Mouse (Mus musculus): ENCODE data around the gene Ksr2.
A peak's percentile ranks its signal among the peaks of the same experiment; 100 is the strongest.

Ksr2 gene

GRCm38 (mm10) chr5:117482013-117482412 is 68.2 kb downstream of the Ksr2 start:
- DNase-seq (ENCODE audit: low read depth, low spot score), result no peak
- Histone ChIP-seq H3K27me3 (ENCODE audit: control insufficient read depth, insufficient read depth, low read length, poor library complexity, severe bottlenecking) (no peaks in the 10 kb centered on the region), H3K36me3 (ENCODE audit: control insufficient read depth, insufficient read depth, low read length, poor library complexity, severe bottlenecking) (no peaks in the 10 kb centered on the region)

DNA sequence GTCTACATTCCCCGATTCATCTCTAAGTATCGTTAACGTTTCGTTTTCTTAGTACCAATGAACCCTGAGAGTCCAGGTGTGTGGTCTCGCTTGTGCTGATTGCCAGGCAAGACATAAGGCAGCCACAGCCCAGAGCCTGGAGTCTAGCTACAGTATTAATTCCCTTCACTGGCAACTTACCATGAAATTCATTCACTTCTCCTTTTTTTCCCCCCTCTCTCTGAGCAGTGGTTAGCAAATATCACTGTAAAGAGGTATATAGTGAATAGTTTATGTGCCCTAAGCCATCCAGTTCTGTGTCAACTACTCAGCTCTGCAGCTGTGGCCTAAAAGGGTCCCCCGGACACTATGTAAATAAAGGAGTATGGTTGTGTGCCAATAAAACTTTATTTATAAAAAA is 71.6 kb downstream of the Ksr2 start:
- no peak for DNase-seq (ENCODE audit: low read depth, low spot score)
- Histone ChIP-seq H3K36me3 (ENCODE audit: control insufficient read depth, insufficient read depth, low read length, poor library complexity, severe bottlenecking) (no peaks in the 10 kb centered on the region), H3K27me3 (ENCODE audit: control insufficient read depth, insufficient read depth, low read length, poor library complexity, severe bottlenecking) (no peaks in the 10 kb centered on the region)

- Histone ChIP-seq H3K36me3 (ENCODE audit: control insufficient read depth, insufficient read depth, low read length, poor library complexity, severe bottlenecking) (no peaks in the 10 kb centered on the region), H3K27me3 (ENCODE audit: control insufficient read depth, insufficient read depth, low read length, poor library complexity, severe bottlenecking) (no peaks in the 10 kb centered on the region)
- no peak for DNase-seq (ENCODE audit: low read depth, low spot score)
Measured at GRCm38 (mm10) chr5:117486092-117486491, 72.3 kb downstream of the Ksr2 start.

DNA sequence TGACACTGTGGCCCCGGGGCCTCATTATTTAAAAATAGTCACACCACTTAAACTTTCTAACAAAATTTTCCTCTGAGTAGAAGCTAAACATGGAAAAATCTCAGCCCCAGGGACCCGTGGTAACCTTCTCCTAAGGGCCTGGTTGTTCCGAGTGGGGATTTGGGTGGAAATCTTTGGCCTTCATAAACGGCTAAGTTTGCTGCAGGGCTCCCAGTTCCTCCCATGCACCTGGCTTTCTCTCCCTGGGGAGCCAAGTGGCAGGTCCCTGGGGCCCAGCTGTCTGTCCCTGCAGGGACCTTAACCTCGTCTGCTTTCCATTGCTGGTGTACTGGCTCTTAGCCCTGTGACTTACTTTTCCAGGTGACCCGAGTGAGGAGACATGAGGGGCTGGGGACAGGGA is 74.4 kb downstream of the Ksr2 start:
- peak; percentile 29 for DNase-seq (ENCODE audit: low read depth, low spot score)

DNA sequence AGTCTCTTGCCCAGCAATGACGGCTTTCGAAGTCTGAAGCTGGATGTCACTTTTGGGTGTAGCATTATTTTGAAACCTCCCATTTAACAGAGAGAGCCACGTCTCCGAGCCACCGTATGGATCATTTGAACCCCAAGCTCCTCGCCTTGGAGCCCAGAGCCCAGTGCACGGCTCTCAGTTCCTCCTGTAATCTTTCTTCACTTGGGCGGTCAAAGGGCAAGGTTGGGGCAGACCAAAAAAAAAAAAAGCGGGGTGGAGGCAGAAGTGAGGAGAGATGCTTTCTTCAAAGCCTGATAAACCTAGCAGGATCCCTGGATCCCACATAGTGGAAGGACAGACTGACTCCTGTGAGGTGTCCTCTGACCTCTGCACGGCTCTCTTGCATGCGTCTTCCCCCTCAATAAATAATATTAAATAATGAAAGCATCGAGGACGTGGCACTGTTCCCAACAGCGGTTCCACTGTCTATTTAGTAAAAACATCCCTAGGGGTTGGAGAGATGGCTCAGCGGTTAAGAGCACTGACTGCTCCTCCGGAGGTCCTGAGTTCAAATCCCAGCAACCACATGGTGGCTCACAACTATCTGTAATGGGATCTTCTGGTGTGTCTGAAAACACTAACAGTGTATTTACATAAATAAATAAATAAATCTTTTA is 75.0 kb downstream of the Ksr2 start:
- no peak for DNase-seq (ENCODE audit: low read depth, low spot score)
- H3K27me3 ChIP-seq (ENCODE audit: control insufficient read depth, insufficient read depth, low read length, poor library complexity, severe bottlenecking), result no peaks in the 10 kb centered on the region
- H3K36me3 ChIP-seq (ENCODE audit: control insufficient read depth, insufficient read depth, low read length, poor library complexity, severe bottlenecking), result no peaks in the 10 kb centered on the region

More for the DNA sequence above, 74.4 kb downstream of the Ksr2 start:
- Histone ChIP-seq H3K36me3 (ENCODE audit: control insufficient read depth, insufficient read depth, low read length, poor library complexity, severe bottlenecking) (no peaks in the 10 kb centered on the region), H3K27me3 (ENCODE audit: control insufficient read depth, insufficient read depth, low read length, poor library complexity, severe bottlenecking) (no peaks in the 10 kb centered on the region)

- H3K27me3 ChIP-seq (ENCODE audit: control insufficient read depth, insufficient read depth, low read length, poor library complexity, severe bottlenecking), result no peaks in the 10 kb centered on the region
- no peak for DNase-seq (ENCODE audit: low read depth, low spot score)
- no peaks in the 10 kb centered on the region for H3K36me3 ChIP-seq (ENCODE audit: control insufficient read depth, insufficient read depth, low read length, poor library complexity, severe bottlenecking)
Measured at GRCm38 (mm10) chr5:117492933-117493863, 79.4 kb downstream of the Ksr2 start.

- no peaks in the 10 kb centered on the region for H3K27me3 ChIP-seq (ENCODE audit: control insufficient read depth, insufficient read depth, low read length, poor library complexity, severe bottlenecking)
- peak; percentile 68 for DNase-seq (ENCODE audit: low read depth, low spot score)
- no peaks in the 10 kb centered on the region for H3K36me3 ChIP-seq (ENCODE audit: control insufficient read depth, insufficient read depth, low read length, poor library complexity, severe bottlenecking)
Measured at GRCm38 (mm10) chr5:117493947-117494346, 80.1 kb downstream of the Ksr2 start.

DNA sequence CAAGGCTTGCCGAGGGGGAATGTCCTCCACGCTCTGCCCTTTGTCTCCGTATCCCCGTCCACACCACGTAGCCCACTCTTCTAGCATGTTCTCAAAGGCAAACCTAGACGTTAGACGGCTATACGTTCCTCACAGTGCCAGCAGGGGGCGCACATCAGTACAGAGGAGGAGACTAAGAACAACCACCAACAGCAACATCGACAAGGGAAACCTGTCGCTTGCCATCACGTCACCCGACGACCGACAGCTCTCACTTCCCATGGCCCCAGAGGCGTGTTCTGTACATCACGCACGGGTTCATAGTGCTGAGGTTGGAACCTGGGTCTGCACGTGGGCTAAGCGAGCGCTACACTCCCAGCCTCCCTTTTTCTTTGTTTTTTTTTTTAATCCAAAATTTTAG is 83.3 kb downstream of the Ksr2 start:
- peak; percentile 53 for DNase-seq (ENCODE audit: low read depth, low spot score)
- Histone ChIP-seq H3K27me3 (ENCODE audit: control insufficient read depth, insufficient read depth, low read length, poor library complexity, severe bottlenecking) (no peaks in the 10 kb centered on the region), H3K36me3 (ENCODE audit: control insufficient read depth, insufficient read depth, low read length, poor library complexity, severe bottlenecking) (no peaks in the 10 kb centered on the region)

DNA sequence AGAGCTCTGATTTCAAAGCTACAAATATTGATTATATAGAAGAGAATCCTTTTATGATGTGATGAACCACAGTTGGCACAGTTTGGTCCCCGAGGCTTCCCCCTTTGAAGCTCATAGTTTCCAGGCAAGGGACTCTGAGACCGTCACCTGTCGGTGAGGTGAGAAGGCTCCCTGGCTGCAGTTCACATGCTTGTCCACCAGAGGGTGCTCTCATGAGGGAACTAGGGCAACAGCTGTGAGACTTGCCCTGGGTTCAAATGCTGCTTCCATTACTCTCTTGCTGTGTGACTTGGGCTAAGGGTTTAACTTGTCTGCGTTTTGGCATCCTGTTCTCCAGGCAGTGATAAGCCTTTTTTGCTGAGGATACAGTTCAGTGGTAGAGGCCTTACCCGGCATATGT is 88.8 kb downstream of the Ksr2 start:
- Histone ChIP-seq H3K36me3 (ENCODE audit: control insufficient read depth, insufficient read depth, low read length, poor library complexity, severe bottlenecking) (no peaks in the 10 kb centered on the region), H3K27me3 (ENCODE audit: control insufficient read depth, insufficient read depth, low read length, poor library complexity, severe bottlenecking) (no peaks in the 10 kb centered on the region)
- DNase-seq (ENCODE audit: low read depth, low spot score), result peak; percentile 52

GRCm38 (mm10) chr5:117504431-117504830 is 90.6 kb downstream of the Ksr2 start:
- peak; percentile 48 for DNase-seq (ENCODE audit: low read depth, low spot score)
- H3K36me3 ChIP-seq (ENCODE audit: control insufficient read depth, insufficient read depth, low read length, poor library complexity, severe bottlenecking), result no peaks in the 10 kb centered on the region
- no peaks in the 10 kb centered on the region for H3K27me3 ChIP-seq (ENCODE audit: control insufficient read depth, insufficient read depth, low read length, poor library complexity, severe bottlenecking)

DNA sequence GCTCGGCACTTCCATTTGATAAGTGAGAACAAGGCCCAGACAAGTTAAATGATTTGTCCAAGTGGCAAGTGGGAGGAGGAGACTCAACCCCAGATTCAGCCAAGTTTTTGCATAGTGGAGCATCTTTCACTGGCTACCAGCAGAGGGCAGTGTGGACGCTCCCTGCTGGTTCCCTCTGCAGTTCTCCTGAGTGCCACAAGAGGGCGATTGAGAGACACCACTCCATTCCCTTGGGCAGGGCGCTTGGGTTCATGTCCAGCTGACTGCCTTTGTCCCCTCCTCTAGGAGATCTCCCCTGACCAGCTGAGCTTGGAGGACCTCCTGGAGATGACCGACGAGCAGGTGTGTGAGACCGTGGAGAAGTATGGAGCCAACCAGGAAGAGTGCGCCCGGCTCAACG is 91.4 kb downstream of the Ksr2 start:
- H3K36me3 ChIP-seq (ENCODE audit: control insufficient read depth, insufficient read depth, low read length, poor library complexity, severe bottlenecking), result no peaks in the 10 kb centered on the region
- no peaks in the 10 kb centered on the region for H3K27me3 ChIP-seq (ENCODE audit: control insufficient read depth, insufficient read depth, low read length, poor library complexity, severe bottlenecking)
- peak; percentile 76 for DNase-seq (ENCODE audit: low read depth, low spot score)

GRCm38 (mm10) chr5:117505769-117506168 is 92.0 kb downstream of the Ksr2 start:
- DNase-seq (ENCODE audit: low read depth, low spot score), result no peak
- Histone ChIP-seq H3K36me3 (ENCODE audit: control insufficient read depth, insufficient read depth, low read length, poor library complexity, severe bottlenecking) (no peaks in the 10 kb centered on the region), H3K27me3 (ENCODE audit: control insufficient read depth, insufficient read depth, low read length, poor library complexity, severe bottlenecking) (no peaks in the 10 kb centered on the region)

- H3K27me3 ChIP-seq (ENCODE audit: control insufficient read depth, insufficient read depth, low read length, poor library complexity, severe bottlenecking), result no peaks in the 10 kb centered on the region
- peak; percentile 74 for DNase-seq (ENCODE audit: low read depth, low spot score)
- H3K36me3 ChIP-seq (ENCODE audit: control insufficient read depth, insufficient read depth, low read length, poor library complexity, severe bottlenecking), result no peaks in the 10 kb centered on the region
Measured at GRCm38 (mm10) chr5:117506406-117506805, 92.6 kb downstream of the Ksr2 start.

GRCm38 (mm10) chr5:117509511-117510375 is 95.9 kb downstream of the Ksr2 start:
- Histone ChIP-seq H3K27me3 (ENCODE audit: control insufficient read depth, insufficient read depth, low read length, poor library complexity, severe bottlenecking) (no peaks in the 10 kb centered on the region), H3K36me3 (ENCODE audit: control insufficient read depth, insufficient read depth, low read length, poor library complexity, severe bottlenecking) (no peaks in the 10 kb centered on the region)
- peak; percentile 73 for DNase-seq (ENCODE audit: low read depth, low spot score)

Measured in splenic B cell, adult 2 months (primary cell).